Mouse (Mus musculus) heart, embryonic 11.5 days (tissue): ENCODE results near the gene Rgs16. TPM values are rescaled to one million over a fixed set of nuclear protein-coding genes. Genes with fewer than 3 reads are reported as not detected.
A peak's percentile ranks its signal among the peaks of the same experiment; 100 is the strongest.

Source experiments
- ATAC-seq: fragments of 200-750 bp; cut with Nextera tagmentation; replicated peaks from 2 replicates; pipeline ENCODE4 v1.8.0; 2017; ENCODE audit warnings: moderate library complexity; ENCODE audit not compliant: insufficient number of reproducible peaks, low FRiP score, low TSS enrichment
- H3K27ac ChIP-seq: fragments of 300-500 bp; sonication (generic); 2 replicates; pipeline ENCODE4 v1.5.1; 2014; ENCODE audit warnings: mild to moderate bottlenecking, low read depth, low read length
- H3K27me3 ChIP-seq: fragments of 300-500 bp; sonication (generic); 2 replicates; pipeline ENCODE4 v1.6.1; 2014; ENCODE audit warnings: mild to moderate bottlenecking, low read length, mixed read lengths; ENCODE audit not compliant: control insufficient read depth, insufficient read depth
- H3K36me3 ChIP-seq: fragments of 300-500 bp; sonication (generic); 2 replicates; pipeline ENCODE4 v1.6.1; 2014; ENCODE audit warnings: mild to moderate bottlenecking, low read length, moderate library complexity, mixed read lengths; ENCODE audit not compliant: control insufficient read depth, insufficient read depth
- H3K4me1 ChIP-seq: fragments of 300-500 bp; sonication (generic); 2 replicates; pipeline ENCODE4 v1.6.1; 2014; ENCODE audit warnings: low read length; ENCODE audit not compliant: control insufficient read depth, insufficient read depth
- H3K4me2 ChIP-seq: fragments of 300-500 bp; sonication (generic); 2 replicates; pipeline ENCODE4 v1.6.1; 2014; ENCODE audit warnings: mild to moderate bottlenecking, moderate library complexity
- H3K4me3 ChIP-seq: fragments of 300-500 bp; sonication (generic); 2 replicates; pipeline ENCODE4 v1.5.1; 2014; ENCODE audit warnings: low read depth, low read length
- H3K9ac ChIP-seq: fragments of 300-500 bp; sonication (generic); 2 replicates; pipeline ENCODE4 v1.6.1; 2014; ENCODE audit warnings: mild to moderate bottlenecking, low read depth, low read length, moderate library complexity
- H3K9me3 ChIP-seq: fragments of 300-500 bp; sonication (generic); replicated peaks from 2 replicates; pipeline ENCODE4 v1.6.1; 2016; ENCODE audit warnings: low read length; ENCODE audit not compliant: control insufficient read depth
- WGBS: fragments of 180-500 bp; shearing (Covaris S2); extraction: QIAGEN DNeasy Blood & Tissue Kit; methylation state at CpG from one replicate; pipeline ENCODE4 v1.1.7; 2014; ENCODE audit not compliant: insufficient replicate concordance; 5-methylcytosine and 5-hydroxymethylcytosine counted together
- polyA plus RNA-seq: library from polyadenylated mRNA; unstranded; fragments of >200 nt; fragmentation: Nextera tagmentation; extraction: Ambion mirVana; gene quantifications from 2 replicates; pipeline ENCODE4 v1.2.1, GENCODE M21; 2014

The Rgs16 gene
- polyA plus RNA-seq, result 1.0 and 1.7 TPM in 2 replicates

GRCm38 (mm10) chr1:153740145-153740544, at the start of gene Rgs16:
TSS of gene Rgs16 (plus strand) at chr1:153740349.
- no peak within 1 kb of the TSS for H3K27ac ChIP-seq
- peak within 1 kb of the TSS; percentile 47 for H3K9ac ChIP-seq
- peak; percentile 74 for ATAC-seq
- H3K4me1 ChIP-seq, result peaks cover 8% of the 10 kb centered on the region; the same call in 1 of the 2 replicates
- H3K4me2 ChIP-seq, result peak within 1 kb of the TSS; percentile 71
- H3K4me3 ChIP-seq, result peak within 1 kb of the TSS; percentile 43
- no peaks in the 10 kb centered on the region for H3K9me3 ChIP-seq
- WGBS, result 2% methylated on average over 27 of the region's 28 CpGs
- H3K36me3 ChIP-seq, result no peaks in the 10 kb centered on the region
- peaks cover 19% of the 10 kb centered on the region for H3K27me3 ChIP-seq

GRCm38 (mm10) chr1:153692526-153692925, 47.6 kb upstream of the Rgs16 start:
- Histone ChIP-seq H3K27me3 (no peaks in the 10 kb centered on the region), H3K4me2 (no peak overlapping the region), H3K4me3 (no peak overlapping the region), H3K27ac (no peak overlapping the region), H3K36me3 (no peaks in the 10 kb centered on the region), H3K4me1 (no peaks in the 10 kb centered on the region), H3K9me3 (no peaks in the 10 kb centered on the region), H3K9ac (no peak overlapping the region)
- ATAC-seq, result no peak
- WGBS, result 67% methylated on average over 6 of the region's 6 CpGs

GRCm38 (mm10) chr1:153694372-153695120, 45.6 kb upstream of the Rgs16 start:
- no peak for ATAC-seq
- H3K27ac ChIP-seq, result no peak overlapping the region
- H3K4me2 ChIP-seq, result no peak overlapping the region
- no peaks in the 10 kb centered on the region for H3K4me1 ChIP-seq
- H3K4me3 ChIP-seq, result no peak overlapping the region
- no peaks in the 10 kb centered on the region for H3K27me3 ChIP-seq
- H3K9me3 ChIP-seq, result no peaks in the 10 kb centered on the region
- 89% methylated on average over 6 of the region's 6 CpGs for WGBS
- no peaks in the 10 kb centered on the region for H3K36me3 ChIP-seq
- H3K9ac ChIP-seq, result no peak overlapping the region

- H3K27ac ChIP-seq, result no peak overlapping the region
- no peaks in the 10 kb centered on the region for H3K4me1 ChIP-seq
- H3K9ac ChIP-seq, result no peak overlapping the region
- ATAC-seq, result no peak
- no peaks in the 10 kb centered on the region for H3K9me3 ChIP-seq
- no peaks in the 10 kb centered on the region for H3K36me3 ChIP-seq
- H3K27me3 ChIP-seq, result no peaks in the 10 kb centered on the region
- WGBS, result 81% methylated on average over 10 of the region's 10 CpGs
- H3K4me2 ChIP-seq, result no peak overlapping the region
- H3K4me3 ChIP-seq, result no peak overlapping the region
Observed at GRCm38 (mm10) chr1:153695398-153695797, 44.8 kb upstream of the Rgs16 start.

GRCm38 (mm10) chr1:153696093-153696492, 44.1 kb upstream of the Rgs16 start:
- 86% methylated on average over 11 of the region's 11 CpGs for WGBS
- Histone ChIP-seq H3K4me1 (no peaks in the 10 kb centered on the region), H3K9me3 (no peaks in the 10 kb centered on the region), H3K36me3 (no peaks in the 10 kb centered on the region), H3K9ac (no peak overlapping the region), H3K27me3 (no peaks in the 10 kb centered on the region), H3K27ac (no peak overlapping the region), H3K4me2 (no peak overlapping the region), H3K4me3 (no peak overlapping the region)
- no peak for ATAC-seq

- H3K4me1 ChIP-seq, result no peaks in the 10 kb centered on the region
- no peak overlapping the region for H3K4me3 ChIP-seq
- ATAC-seq, result no peak
- no peaks in the 10 kb centered on the region for H3K36me3 ChIP-seq
- no peaks in the 10 kb centered on the region for H3K9me3 ChIP-seq
- no peak overlapping the region for H3K27ac ChIP-seq
- WGBS, result 83% methylated on average over 4 of the region's 4 CpGs
- no peak overlapping the region for H3K9ac ChIP-seq
- H3K27me3 ChIP-seq, result no peaks in the 10 kb centered on the region
- no peak overlapping the region for H3K4me2 ChIP-seq
Observed at GRCm38 (mm10) chr1:153696541-153696940, 43.6 kb upstream of the Rgs16 start.

GRCm38 (mm10) chr1:153697581-153698251, 42.4 kb upstream of the Rgs16 start:
- H3K4me3 ChIP-seq, result no peak overlapping the region
- no peak overlapping the region for H3K4me2 ChIP-seq
- H3K36me3 ChIP-seq, result no peaks in the 10 kb centered on the region
- no peak overlapping the region for H3K9ac ChIP-seq
- H3K27me3 ChIP-seq, result no peaks in the 10 kb centered on the region
- WGBS, result 74% methylated on average over 16 of the region's 16 CpGs
- no peak for ATAC-seq
- no peak overlapping the region for H3K27ac ChIP-seq
- no peaks in the 10 kb centered on the region for H3K9me3 ChIP-seq
- no peaks in the 10 kb centered on the region for H3K4me1 ChIP-seq

- no peak overlapping the region for H3K4me2 ChIP-seq
- H3K4me3 ChIP-seq, result no peak overlapping the region
- H3K27ac ChIP-seq, result no peak overlapping the region
- ATAC-seq, result no peak
- no peaks in the 10 kb centered on the region for H3K36me3 ChIP-seq
- no peak overlapping the region for H3K9ac ChIP-seq
- no peaks in the 10 kb centered on the region for H3K27me3 ChIP-seq
- H3K4me1 ChIP-seq, result peaks cover 2% of the 10 kb centered on the region
- WGBS, result 62% methylated on average over 7 of the region's 7 CpGs
- no peaks in the 10 kb centered on the region for H3K9me3 ChIP-seq
Observed at GRCm38 (mm10) chr1:153698311-153699084, 41.7 kb upstream of the Rgs16 start.
